Mouse (Mus musculus) adrenal gland, adult (tissue): ENCODE data around the gene Tpbg.
A peak's percentile ranks its signal among the peaks of the same experiment; 100 is the strongest.
"Not testable (repeated sequence)": the region's sequence is repeated elsewhere in the genome, so short reads cannot be mapped to it uniquely, and the experiment has no call there.

Experiments
- DNase-seq, 2 experiments: peaks; one replicate each; pipeline ENCODE4 v3.0.0; 2022 to 2023; ENCODE audit warnings: low spot score in 1 of 2; ENCODE audit not compliant: inconsistent age in 2 of 2

The Tpbg gene

DNA sequence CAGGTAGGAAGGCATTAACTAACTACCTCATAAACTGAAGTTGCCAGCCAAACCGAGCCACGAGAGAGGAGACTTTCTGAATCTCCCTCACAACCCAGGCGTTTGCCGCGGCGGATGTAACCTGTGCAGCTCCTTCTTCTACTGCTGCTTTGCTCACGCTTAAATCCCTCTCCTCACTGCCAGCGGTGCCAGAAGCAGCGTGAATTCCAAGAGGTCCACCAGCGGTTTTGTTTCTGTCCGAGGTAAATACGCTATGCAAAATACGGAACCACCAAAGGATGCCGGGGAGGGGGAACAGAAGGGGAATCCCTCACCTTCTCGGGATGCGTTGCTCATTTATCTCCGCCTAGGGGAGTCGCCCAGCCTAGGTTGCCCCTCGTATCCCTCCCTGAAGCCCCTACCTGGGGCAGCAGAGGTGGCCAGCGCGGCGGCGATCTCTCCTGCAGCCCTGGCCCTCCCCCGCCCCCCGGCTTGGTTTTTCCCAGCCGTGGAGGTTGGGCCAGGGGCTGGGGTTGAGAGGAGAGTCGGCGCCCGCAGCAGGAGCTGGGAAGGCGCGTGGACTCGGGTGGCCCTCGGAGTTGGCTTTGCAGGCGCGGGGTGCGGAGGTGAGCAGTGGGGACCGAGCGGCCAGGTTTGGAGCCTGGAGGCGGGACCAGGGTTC is at the start of gene Tpbg:
Gene Tpbg, plus strand, starts transcription at position 30 of the 661 bp plus-strand sequence.
- DNase-seq, result peak; percentile 31 to 74

DNA sequence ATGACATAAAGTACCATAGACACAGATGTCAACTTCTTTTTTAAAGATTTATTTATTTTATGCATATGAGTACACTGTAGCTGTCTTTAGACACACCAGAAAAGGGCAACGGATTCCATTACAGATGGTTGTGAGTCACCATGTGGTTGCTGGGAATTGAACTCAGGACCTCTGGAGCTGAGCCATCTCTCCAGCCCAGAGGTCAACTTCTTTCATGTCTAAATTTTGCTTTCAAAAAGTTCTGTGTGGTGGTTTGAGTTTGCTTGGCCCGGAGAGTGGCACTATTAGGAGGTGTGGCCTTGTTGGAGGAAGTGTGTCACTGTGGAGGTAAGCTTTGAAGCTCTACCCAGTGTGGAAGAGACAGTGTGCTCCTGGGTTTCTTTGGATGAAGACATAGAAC is 40.2 kb upstream of the Tpbg start:
- DNase-seq, result not testable (repeated sequence)

DNA sequence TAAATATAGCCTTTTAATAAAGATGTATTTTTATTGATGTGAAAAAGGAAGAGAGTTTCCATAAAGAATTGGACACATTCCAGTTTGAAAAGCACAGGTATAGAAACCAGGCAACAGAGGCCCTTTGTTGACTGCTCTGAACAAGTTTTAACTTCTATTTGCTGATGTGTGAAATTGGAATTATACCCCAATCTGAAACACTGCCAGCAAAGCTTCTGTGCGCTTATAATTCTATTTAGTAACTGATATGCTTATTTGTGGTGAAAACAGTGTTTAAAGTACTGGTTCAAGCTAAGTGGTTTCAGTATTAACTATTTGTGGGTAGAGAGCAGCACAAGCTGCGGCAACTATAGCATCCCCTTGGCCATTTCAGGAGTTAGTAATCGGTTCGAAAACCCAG is 39.6 kb upstream of the Tpbg start:
- no peak for DNase-seq

DNA sequence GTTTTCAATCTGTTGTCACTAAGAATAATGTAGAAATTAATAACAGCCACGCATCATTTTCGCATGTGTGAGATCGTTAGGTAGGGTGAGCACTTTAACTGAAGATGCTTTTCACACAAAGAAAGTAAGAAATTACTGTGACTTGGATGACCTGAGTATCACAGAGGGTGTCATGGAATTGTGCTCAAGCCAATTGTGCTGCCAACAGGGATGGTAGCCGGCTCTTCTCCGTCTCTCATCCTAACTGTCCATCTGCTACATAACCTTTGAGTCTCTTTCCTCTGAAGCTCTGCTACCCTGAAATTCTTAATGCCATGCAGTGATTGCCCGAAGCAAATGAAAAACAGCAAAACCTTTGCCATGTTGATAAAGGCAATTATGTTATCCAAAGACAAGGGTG is 35.8 kb upstream of the Tpbg start:
- DNase-seq, result no peak

DNA sequence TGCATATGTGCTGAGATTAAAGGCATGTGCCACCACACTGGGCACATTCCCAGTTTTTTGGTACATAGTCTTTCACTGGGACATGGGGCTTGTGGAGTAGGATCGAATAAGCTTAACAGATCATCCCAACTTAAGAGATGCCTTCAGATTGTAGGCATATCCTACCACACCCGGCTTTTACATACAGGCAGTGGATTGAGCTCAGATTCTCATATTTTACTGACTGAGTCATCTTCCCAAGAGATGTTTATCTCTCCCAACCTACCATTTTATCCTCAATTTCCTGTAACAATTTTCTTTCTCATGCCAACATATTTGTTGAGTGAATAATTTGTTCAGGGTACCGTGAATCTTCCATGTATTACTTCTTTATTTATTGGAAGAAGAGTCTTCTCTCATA is 32.9 kb upstream of the Tpbg start:
- DNase-seq, result no peak

DNA sequence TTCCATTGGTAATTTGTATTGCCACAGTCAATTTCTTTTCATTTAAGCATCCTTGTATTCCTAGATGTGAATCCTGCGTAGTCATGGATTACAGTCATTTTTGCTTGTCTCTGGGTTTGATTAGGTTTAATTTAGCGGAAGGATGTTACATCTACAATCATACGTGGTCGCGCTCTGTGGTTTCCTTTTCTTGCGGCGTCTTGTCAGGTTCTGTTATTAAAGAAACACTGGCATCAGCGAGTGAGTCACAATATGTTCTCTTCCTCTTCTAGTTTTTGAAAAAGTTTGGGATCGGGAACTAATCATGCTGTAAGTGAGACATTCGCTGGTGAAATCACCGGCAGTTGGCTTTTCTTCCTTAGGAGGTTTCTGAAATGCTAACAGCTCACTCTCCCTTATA is 21.4 kb upstream of the Tpbg start:
- DNase-seq, result no peak

DNA sequence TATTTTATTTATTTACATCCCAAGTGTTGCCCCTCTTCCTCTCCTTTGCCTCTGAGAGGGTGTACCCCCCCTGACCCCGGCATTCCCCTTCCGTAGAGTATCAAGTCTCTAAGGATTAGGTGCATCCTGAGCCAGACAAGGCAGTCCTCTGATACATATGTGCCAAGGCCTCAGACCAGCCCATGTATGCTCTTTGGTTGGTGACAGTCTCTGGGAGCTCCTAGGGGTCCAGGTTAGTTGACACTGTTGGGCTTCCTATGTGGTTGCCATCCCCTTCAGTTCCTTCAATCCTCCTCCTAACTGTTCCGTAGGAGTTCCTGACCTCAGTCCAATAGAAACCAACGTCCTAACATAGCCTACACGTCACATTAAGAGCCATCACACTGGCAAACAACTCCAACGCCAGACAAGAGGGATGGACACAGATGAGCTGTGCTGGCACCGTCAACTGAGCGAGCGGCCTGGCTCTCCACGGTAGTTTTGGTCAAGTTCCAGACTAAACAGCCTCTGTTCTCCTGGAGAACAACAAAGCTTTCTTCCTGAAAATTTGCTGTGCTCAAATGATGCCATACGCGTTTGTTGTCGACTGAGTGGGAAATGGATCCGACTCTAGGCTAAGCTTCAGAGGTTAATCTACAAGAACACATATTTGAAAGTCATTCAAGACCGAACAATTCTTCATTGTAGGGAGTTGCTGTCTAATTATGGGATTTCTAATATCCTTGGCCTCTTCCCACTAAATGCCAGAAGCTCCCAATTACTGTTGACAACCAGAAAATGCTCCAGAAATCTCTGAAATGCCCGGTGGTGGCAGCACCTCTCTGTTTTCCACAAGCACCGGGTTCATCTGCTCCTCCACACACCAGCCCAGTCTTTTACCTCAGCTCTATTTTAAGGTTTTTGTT is 6.4 kb upstream of the Tpbg start:
- no peak for DNase-seq

DNA sequence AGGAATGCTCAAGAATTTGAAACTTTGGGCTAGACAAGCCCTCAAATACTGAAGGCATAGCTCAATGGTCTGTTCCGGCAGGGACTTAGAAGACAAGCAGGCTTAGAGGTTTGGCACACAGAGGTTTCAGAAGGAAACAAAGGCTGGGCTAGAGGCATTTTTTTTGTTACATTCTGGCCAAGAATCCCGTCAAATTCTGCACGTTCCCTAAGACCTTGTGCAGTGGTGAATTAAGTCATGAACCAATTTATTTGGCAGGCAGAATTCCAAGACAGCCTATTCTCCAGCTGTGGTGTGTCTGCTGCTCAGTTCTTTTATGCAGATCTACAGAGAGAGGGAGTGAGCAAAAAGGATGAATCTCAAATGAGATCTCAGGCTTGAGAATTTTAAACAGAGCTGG is 2.6 kb upstream of the Tpbg start:
- DNase-seq, result no peak

DNA sequence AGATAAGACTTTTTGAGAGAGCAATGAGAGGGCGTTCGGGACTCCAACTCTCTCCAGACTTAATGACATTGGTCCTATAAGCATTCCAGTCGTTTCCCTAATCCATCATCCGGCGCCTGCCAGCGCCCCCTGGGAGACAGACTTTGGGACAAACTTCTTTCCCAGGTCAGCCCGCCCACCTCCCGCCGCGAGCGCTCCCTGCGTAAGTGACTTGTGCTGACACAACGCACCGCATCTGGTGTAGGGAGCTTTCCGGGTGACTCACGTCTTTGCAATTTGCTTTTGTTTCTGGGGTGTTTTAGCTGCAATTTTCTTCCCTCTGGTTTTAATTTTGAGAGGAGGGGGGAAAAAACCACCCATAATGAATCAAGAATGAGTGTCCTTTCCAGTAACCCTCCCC is 289 bp upstream of the Tpbg start:
- DNase-seq, result peak; percentile 35 to 73

DNA sequence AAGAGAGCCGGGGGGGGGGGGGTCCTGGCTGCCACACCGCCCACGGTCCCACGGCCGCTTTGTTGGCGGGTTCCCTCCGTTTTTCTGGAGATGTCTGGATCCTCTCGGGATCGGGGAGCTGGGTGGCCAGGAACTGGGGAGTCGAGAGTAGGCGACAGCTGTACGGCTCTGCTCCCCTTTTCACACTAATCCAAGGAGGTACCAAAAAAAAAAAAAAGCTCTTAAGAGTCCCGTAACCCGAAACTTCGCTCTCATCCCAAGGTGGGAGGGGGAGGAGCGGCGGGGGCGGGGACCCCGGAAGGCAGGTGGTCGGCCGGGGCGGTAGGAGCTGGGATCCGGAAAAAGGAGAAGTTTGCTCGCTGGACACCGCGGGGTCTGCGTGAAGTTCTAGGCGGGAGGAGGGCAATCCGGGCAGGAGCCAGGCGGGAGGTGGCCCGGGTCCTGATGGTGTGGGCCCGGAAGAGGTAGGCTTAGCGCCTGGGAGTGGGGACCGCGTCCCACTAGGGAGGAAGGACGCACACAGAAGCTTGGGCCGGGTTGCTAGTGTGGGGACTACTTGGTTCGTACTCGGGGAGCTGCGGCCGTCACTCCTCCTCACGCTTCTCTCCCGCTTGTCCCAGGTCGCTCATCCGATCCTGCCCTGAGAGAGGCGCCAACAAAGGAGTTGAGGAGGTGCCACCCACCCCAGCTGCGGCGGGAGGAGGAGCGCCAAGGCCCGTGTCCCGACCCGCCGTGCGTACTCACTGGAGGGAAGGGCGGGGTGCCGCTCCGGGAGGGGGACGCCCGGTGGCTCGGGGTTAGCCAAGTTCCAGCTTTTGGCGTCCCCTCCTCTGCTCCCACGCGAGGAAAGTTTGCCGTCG is 1.1 kb downstream of the Tpbg start:
- DNase-seq, result peak; percentile 56 to 81

DNA sequence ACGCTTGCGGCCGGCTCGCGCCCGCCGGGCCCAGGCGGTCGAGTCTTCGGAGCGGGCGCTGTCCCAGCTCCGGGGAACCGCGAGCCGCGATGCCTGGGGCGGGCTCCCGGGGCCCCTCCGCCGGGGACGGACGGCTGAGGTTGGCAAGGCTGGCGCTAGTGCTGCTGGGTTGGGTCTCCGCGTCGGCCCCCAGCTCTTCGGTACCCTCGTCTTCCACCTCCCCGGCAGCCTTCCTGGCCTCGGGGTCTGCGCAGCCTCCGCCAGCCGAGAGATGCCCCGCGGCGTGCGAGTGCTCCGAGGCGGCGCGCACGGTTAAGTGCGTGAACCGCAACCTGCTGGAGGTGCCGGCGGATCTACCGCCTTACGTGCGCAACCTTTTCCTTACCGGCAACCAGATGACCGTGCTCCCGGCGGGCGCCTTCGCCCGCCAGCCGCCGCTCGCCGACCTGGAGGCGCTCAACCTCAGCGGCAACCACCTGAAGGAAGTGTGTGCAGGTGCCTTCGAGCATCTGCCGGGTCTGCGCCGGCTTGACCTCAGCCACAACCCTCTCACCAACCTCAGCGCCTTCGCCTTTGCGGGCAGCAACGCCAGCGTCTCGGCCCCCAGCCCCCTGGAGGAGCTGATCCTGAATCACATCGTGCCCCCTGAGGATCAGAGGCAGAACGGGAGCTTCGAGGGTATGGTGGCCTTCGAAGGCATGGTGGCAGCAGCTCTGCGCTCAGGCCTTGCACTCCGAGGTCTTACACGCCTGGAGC is 1.9 kb downstream of the Tpbg start:
- no peak for DNase-seq

DNA sequence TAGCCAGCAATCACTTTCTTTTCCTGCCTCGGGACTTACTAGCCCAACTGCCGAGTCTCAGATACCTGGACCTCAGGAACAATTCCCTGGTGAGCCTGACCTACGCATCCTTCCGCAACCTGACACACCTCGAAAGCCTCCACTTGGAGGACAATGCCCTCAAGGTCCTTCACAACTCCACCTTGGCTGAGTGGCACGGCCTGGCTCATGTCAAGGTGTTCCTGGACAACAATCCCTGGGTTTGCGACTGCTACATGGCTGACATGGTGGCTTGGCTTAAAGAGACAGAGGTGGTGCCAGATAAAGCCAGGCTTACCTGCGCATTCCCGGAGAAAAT is 2.4 kb downstream of the Tpbg start:
- DNase-seq, result no peak

DNA sequence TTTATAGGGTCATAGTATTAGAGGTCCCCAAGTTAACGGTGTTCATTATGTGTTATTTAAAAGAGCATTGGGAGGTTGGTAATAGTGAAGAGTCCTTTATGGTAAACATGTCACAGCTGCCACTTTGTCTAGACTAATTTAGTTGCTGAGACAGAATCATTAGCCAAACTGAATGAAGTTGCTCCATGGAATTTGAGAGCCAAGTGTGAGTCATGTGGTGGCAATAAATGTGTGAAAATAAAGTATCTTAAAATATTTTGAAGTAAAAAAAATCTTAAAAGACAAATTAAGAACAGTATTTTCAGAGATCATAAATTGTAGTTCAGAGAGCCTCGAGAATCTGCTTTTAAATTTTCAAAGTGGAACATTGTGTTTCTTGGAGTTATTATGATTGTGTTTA is 4.0 kb downstream of the Tpbg start:
- DNase-seq, result no peak

DNA sequence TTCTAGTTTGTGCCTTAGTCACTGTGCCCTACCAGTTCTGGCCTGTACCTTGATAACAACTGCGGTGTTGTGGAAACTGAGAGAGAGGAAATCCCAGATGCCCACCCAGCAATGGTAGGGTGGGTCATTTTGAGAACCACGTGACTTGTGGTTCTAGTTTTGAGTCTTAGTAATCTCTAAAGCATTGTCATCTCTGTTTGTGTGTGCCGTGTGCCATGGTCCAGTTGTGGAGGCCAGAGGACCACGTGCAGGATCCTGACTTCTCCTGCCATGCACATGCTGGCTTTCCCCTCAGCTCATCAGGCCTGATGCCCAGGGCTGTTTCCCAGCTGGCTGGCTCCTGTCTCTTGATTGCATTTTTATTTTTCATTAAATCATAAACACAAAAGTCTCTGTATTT is 12.6 kb downstream of the Tpbg start:
- no peak for DNase-seq

DNA sequence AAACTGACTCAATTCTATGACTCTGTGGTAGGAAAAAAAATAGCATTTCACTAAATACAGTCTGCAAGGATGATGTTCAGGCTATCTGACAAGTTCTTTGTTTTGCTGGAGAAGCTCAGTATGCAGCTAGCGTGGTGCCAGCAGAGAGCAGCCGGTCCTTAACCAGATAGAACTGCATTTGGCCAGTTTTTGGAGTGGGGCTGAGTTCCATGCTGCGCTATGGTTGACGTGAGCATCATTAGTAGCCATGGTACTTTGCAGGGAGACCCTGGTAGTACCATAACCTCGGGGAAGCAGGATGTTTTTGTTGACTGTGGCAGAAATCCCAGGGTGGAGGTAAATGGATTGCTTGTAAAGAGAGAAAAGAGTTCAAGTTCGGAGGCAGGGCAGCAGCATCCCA is 14.3 kb downstream of the Tpbg start:
- no peak for DNase-seq

DNA sequence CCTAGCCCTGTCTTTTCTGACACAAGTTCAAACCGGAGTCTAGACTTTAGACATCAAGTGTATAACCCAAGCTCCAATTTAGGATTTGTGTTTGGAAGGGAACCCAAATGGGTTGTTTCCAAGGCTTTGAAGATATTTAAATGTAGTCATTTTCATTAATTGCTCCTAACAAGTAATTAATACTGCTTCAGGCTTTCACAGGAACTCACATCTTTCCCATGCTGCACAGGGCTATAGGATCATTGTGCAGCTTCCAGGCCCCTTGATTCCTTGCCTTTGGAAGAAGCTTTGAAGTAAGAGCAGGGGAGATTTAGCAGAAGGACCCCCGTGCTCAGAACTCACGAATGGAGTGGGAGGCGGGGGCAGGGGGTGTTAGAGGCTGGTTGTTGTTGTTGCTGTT is 18.9 kb downstream of the Tpbg start:
- DNase-seq, result no peak

DNA sequence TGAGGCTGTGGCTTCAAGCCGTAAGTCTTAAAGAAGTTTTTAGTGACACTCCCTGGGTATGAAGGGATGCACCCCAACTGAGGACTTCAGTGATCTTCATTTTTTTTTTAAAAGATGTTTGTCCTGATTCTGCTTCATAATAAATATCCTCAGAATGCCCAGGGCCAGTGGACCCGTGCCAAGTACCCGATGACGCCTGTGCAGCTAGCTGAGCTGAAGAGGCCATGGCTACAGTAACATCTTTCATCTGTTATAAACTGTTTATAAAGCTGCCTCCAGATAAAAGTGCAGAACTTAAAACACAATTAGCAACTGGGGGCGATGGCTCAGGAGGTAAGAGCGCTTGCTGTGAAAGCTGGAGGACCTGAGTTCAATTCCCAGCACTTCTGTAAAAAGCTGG is 20.4 kb downstream of the Tpbg start:
- DNase-seq, result peak; percentile 27 to 63

DNA sequence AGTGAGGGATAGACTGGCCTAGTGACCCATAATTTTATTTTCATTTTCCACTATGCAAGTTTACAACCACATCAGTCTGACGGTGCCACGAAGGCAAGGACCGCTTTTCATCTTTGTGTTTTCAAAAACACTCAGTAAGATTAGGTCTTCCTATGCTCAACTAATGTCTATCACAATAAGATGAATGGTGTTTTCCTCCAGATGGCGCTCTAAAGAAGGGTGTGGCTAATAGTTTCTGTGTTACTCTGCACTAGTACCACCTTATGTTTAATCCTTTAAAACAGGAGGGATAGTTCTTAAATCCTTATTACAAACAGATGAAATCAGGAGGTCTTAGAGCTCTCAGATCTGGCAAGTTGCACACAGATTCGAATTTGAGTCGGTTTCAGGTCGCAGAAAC is 30.7 kb downstream of the Tpbg start:
- peak in 1 of 2 experiments; percentile 45 for DNase-seq

DNA sequence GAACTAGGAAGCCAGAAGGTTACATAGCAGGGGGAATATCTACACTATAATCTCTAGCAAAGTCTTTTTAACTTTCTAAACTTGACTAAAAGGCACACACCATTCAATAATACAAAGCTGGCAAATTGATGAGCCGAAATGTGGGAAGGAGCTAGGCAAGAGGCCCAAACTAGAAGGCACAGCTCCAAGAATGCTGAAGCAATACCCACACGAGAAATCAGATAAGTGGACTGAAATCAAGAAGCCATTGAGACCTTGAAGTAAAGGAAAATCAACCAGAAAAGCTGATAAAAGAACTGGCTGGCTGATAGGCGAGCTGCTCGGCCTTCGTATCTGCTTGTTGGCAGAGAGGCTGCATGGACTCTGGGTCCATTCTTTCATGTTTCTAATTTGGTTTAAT is 51.5 kb downstream of the Tpbg start:
- peak in 1 of 2 experiments; percentile 33 for DNase-seq
